Mouse (Mus musculus) CD4-positive, CD25-positive, alpha-beta regulatory T cell, adult 4 months (primary cell): ENCODE measurements around the gene Gcn1l1. TPM values are rescaled to one million over a fixed set of nuclear protein-coding genes. Genes with fewer than 3 reads are reported as not detected.

ENCODE experiments used
- ATAC-seq: one replicate; pipeline ENCODE4 v1.8.0; 2017
- polyA plus RNA-seq, 2 experiments: library from polyadenylated mRNA; unstranded; fragments of 100-300 nt; shearing (Covaris generic); gene quantifications; one replicate each; pipeline ENCODE4 v1.2.1; 2017

The Gcn1l1 gene
- polyA plus RNA-seq, 2 experiments from 2014 or later, result 25.2 to 36.2 TPM

DNA sequence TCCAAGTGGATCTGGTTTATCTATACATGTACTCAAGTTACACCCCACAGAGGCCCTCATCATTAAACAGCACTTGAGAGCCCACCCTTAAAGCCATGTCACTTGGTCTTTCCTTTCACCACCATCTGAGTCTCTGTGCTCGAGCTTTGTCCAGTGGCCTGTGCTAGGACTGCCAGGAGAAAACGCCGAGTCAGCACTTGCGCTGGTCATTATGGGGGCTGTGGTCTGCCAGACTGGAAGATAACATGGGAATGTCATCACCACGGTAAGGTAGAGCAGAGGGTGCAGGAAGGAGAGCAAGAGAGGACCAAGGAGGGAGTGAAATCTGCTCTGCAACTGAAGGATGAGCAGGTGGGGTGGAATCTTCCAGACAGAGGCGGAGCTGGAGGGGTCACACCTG, 93.3 kb downstream of the Gcn1l1 start:
- no peak for ATAC-seq

DNA sequence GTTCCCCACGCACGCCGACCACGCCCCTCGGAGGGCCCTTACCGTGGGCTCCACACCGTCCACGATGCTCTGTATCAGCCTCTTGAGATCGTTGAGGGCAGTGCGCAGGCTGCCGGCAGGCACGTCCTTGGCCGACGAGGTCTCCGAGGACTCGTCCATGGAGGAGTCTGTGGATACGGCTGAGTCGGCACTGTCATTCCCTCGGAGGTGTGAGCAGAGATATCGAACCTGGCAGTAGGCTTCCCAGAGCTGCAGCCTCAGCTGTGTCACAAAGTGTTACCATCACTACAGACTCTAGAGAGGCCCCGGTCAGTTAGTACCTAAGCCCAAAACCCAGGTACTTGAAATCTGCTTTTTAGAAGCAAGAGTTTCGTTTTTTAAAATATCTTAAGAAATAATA, 97.6 kb downstream of the Gcn1l1 start:
- ATAC-seq, result no peak

DNA sequence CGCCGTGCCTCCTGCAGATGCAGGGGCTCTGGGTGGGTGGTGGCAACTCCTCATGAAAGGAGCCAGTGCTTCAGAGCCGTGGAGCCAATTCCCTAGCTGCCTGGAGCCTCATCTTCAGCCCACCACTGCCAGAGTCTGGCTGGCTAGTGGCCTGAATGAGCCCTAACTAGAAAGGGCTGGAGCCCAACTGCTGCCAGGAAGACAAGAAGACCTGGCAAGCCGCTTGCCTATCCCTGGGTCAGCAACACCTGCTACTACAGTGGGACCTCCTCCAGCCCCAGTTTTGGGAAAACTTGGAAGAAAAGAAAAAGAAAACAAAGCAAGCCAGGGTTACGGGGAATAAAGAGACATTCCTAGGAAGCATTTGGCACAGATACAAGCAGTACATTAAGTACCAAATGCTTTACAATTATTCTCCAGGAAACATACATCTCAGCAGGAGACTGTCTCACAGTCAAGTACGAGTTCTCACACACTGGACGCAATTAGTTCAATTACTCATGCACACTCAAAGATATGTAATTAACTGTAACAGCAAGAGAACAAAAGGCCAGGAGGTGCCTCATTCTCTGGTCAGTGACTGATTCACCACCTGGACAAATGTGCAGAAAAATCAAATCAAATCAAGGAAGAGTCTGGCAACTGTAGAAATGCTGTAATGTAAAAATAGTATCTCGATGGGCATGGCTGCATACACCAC, 101.5 kb downstream of the Gcn1l1 start:
- no peak for ATAC-seq

DNA sequence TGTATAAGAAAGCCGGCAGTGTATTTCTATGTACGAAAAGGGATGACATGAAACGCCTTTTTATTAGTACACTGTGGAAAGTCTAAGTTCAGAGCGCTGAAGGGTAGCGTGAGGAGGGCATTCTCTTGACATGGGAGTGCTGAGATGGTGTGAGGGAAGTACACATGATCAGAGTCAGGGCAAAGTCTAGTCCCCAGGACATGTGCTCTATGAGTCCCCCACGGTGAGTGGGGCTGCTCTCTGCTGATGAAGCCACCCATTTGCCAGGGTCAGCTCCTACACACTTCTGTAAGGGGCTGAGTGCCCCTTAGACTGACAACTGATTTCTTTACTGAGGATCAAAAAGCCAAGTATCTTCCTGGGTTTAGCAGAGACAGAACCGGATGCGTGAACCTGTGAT, 102.2 kb downstream of the Gcn1l1 start:
- no peak for ATAC-seq

DNA sequence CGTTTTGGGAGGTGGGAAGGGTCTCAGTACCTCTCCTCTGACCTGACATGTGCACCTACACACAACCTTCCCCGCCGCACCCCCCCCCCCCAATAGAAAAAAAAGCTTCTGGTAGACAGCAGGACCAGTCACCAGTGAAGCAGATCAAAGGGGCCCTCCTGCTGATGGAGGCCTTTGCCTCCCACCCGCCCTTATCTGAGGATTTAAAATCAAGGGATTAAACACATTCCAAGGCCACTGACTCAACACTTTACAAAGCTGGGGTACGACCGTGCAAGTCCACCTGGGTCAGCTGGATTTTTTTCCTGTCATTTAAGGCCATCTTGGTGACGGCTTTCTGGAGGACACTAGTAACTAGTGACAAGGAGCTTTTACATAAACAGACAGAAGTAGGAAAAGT, 102.8 kb downstream of the Gcn1l1 start:
- ATAC-seq, result no peak

DNA sequence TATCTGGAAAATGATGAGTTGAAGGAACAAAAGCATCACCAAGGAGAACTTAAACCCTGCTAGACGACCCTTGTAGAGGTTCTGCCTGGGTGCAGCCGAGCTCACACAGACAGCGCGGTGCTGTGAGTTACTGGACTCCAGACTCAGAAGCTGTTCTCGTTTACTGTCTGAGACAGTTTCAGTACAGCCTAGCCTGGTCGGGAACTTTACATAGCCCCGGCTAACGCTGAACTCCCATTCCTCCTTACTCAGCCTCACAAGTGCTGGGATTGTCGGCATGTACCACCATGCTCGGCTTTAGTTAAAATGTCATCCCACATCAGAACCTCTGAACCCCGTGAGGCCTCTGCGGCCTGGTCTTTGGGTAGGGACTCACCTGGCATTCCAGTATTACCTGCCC, 103.9 kb downstream of the Gcn1l1 start:
- no peak for ATAC-seq

DNA sequence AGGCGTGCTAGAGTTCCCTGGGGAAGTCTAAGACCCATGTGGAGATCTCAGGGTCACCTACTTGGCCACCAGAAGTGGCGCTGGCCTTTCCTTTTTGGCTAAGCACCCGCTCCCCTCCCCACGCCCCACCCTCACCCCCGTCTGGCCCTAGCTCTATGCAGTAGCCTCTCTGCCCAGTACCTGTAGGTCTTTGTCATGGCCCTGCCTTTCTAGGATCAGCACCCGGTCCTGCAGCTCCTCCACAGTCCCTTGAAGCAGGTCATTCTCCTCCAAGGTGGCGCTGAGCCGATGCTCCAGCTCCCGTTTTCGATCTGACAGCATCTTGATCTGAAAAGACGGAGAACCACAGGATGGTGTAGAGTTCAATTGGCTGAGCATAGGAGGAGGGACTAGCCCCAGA, 104.9 kb downstream of the Gcn1l1 start:
- no peak for ATAC-seq

DNA sequence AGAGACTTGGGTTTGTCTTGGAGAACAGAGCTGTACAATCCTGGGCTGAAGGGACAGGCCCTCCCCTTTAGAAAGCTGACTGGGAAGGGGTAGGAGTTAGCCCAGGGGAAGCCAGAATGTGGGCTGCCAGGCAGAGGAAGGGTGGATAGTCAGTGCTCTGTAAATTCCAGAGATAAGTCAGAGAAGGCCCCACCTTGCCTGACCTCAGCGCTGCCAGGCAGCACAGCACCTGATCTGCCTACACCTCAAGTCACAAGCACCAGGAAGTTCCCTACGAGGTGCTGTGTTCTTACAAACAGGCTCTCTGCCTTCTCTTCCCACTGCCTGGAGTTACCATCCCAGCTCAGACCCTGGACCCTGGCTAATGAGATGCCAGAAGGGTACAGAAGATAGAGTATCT, 105.4 kb downstream of the Gcn1l1 start:
- ATAC-seq, result no peak

DNA sequence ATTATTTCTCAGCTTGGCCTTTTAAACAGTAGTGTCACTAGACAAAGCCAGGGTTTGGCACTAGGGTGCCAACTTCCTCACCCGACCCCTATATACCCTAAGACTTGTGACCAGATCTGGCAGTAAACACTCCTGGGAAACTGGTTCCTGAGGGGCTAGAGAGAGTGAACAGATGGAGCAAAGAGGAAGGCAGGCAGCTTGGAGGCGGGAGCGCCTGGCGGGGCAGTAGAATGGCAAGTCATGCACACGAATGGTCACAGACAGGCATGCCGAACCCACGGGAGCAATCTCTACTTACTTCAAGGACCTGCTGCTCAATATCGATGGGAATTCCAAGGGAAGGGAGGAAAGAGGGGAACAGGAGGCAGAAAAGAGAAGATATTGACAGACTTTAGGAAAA, 106.8 kb downstream of the Gcn1l1 start:
- ATAC-seq, result no peak

Other genes with a start within 250 kb of the Gcn1l1 start
- 10 to 100 TPM; 13.9 to 26.3 TPM for gene Srsf9, start 238.1 kb upstream of the Gcn1l1 start, polyA plus RNA-seq
- 10 to 100 TPM; 11.8 to 13.6 TPM for gene Gatc, start 224.1 kb upstream of the Gcn1l1 start, polyA plus RNA-seq
- gene Triap1, start 224.0 kb upstream of the Gcn1l1 start, polyA plus RNA-seq, result 10 to 100 TPM; 50.6 to 54.3 TPM
- 100 to 1,000 TPM; 486 to 529 TPM for gene Cox6a1, start 216.3 kb upstream of the Gcn1l1 start, polyA plus RNA-seq
- gene Msi1, start 135.7 kb upstream of the Gcn1l1 start, polyA plus RNA-seq, result not detected
- not detected for gene Pla2g1b, start 99.0 kb upstream of the Gcn1l1 start, polyA plus RNA-seq
- gene Sirt4, start 80.5 kb upstream of the Gcn1l1 start, polyA plus RNA-seq, result 10 to 100 TPM in 1 of 2 experiments, 1 to 10 TPM in 1; 9.9 to 18.6 TPM
- 10 to 100 TPM; 14.5 to 23.4 TPM for gene Pxn, start 58.6 kb upstream of the Gcn1l1 start, polyA plus RNA-seq
- gene Rplp0, start 5.8 kb upstream of the Gcn1l1 start, polyA plus RNA-seq, result 1,000 to 10,000 TPM; 4,123 to 4,128 TPM
- 1 to 10 TPM; 7.3 to 8.1 TPM for gene Rab35, start 66.7 kb downstream of the Gcn1l1 start, polyA plus RNA-seq
- 10 to 100 TPM; 15.7 to 17.7 TPM for gene Bicdl1, start 166.4 kb downstream of the Gcn1l1 start, polyA plus RNA-seq